Mouse (Mus musculus) left cerebral cortex, adult 11 months (tissue): Measurements from ENCODE around the gene Erich6.

Experiments
- DNase-seq: peaks from one replicate; pipeline ENCODE4 v3.0.0; 2022; ENCODE audit warnings: low spot score

Erich6 gene

GRCm38 (mm10) chr3:58636406-58637295 is at the start of gene Erich6:
TSS of gene Erich6 (minus strand) at chr3:58637207.
- DNase-seq, result peak; percentile 6

DNA sequence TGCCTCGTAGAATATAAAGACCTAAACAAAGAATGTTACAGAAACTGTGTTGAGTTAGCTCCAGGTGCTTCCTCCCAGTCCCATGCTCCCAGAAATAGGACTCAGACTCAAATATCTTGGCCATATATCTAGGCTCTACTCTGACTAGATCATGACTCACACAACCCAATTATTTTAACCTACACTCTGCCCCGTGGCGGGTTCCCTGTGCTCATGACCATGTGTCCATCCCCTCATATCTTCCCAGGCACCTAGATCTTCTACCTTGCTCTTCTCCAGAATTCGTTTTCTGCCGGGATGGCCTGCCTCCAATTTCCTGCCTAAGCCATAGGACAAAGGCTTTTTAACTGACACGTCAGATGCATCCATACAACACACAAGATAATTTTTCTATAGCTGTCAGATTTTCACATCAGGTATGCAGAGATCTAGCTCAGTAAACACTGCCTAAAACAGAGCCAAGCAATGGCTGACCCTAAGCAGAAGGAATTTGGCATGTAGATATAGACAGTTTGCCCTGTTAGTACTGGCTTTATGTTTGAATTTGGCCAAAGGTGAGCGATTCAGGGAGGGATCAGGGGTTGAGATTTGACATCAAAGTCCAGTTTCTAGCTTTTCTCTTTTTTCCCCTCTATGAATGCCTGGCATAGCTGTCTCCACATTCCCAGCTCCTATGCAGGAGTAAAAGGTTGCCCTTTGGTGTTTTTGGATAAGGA is 49.4 kb upstream of the Erich6 start:
- DNase-seq, result no peak

- DNase-seq, result no peak
Observed at GRCm38 (mm10) chr3:58685396-58685795, 48.4 kb upstream of the Erich6 start.

DNA sequence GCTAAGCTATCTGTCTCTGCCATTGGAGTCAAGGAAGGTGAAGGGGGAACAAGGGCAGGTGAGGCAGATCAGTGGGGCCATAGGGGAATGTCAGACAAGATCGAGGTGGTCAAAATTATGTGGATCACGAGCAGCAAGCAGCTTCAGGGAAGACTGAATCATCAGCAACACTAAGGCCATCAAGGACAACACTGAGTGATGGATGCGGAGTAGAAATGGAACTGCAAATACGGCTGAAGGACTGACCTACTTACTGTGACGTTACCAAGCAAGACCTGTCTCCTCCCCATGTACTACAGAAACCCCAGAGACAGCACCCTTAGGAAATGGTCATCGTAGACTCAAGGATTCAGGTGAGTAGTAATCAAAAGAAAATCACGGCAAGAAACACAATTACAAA is 46.3 kb upstream of the Erich6 start:
- no peak for DNase-seq

DNA sequence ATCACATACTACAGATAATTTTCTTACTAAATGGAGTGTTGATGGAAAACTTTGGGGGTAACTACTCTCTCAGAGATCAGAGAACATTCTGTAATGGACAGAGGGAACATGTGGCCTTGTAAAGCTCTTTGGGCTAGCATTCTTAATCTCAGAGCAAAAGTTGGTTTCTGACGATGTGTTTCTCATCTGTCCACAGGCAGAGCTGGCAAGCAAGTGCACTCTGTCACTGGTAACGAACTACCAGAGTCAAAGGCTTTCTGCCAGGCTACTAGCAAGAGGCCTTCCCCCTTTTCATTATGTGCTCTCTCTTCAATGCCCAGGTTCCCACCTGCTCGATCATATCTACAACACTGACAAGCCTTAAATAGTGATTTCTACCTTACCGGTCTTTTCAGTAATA is 45.3 kb upstream of the Erich6 start:
- no peak for DNase-seq

GRCm38 (mm10) chr3:58681831-58682230 is 44.8 kb upstream of the Erich6 start:
- no peak for DNase-seq

GRCm38 (mm10) chr3:58680943-58681637 is 44.1 kb upstream of the Erich6 start:
- DNase-seq, result no peak

DNA sequence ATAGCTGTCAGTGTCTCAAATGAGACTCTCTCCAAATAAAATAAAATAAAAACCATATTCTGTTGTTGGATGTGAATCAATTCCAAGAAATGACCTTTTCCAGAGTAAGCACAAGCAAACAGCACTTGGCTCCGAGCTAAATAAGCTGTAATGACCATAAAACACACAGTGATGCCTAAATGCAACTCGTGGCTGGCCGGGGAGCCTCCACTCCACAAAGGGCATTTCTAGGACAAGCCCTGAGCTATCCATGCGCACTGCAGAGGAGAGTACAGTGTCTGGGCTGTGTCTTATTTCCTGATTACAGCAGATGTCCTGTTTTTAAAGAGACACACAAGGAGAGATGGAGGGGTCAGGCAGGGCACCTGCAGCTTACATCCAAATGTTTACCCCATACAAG is 43.0 kb upstream of the Erich6 start:
- DNase-seq, result no peak

GRCm38 (mm10) chr3:58678905-58679304 is 41.9 kb upstream of the Erich6 start:
- DNase-seq, result no peak

GRCm38 (mm10) chr3:58678384-58678783 is 41.4 kb upstream of the Erich6 start:
- DNase-seq, result no peak

- no peak for DNase-seq
Observed at GRCm38 (mm10) chr3:58677615-58678014, 40.6 kb upstream of the Erich6 start.

DNA sequence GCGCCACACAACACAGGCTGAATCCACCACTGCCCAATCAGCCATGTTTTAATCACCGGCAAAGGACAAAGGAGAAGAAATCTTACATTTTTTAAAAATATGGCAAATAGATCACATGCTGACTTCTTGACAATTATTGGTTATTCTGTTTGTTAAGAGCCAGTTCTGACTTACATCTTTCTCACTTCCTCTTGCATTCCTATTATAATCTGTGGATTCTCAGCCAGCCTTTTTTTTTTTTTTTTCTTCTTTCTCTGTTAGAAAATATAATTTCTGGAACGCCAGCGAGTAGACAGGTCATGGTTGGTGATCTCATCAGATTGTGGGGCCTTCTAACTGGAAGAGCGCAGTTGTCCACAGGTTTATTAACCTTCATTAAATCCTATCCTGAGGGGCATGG is 36.3 kb upstream of the Erich6 start:
- no peak for DNase-seq

DNA sequence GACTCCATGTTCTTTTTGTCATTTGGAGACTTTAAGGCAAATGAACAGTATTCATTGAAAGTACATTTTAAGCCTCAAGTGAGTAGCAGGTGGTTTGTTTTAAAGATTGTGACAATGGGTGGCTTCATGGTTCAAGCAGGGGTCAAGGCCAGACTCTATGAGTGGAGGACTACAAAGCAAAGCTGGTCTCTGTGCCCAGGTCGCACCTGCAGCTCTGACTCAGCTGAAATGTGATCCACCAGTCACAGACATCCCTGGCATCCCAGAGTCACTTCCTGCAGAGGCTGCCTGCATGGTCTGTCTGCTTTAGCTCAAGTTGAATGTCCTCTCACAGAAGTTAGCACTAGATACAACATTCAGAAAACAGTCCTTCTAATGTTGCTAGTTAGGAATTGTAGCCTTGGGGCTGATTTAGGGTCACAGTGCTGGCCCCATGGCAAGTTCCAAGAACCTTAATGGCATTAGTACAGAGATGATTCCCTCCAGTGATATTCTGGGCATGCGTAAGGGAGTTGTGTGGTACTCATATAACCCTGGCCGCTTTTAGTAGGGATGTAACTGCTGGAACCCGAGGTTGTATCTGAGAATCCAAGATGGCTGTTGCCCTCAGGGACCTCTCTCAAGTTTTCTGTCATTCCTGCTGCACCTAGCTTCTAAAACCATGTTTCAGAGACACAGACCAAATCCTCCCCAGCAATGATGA is 35.6 kb upstream of the Erich6 start:
- no peak for DNase-seq

DNA sequence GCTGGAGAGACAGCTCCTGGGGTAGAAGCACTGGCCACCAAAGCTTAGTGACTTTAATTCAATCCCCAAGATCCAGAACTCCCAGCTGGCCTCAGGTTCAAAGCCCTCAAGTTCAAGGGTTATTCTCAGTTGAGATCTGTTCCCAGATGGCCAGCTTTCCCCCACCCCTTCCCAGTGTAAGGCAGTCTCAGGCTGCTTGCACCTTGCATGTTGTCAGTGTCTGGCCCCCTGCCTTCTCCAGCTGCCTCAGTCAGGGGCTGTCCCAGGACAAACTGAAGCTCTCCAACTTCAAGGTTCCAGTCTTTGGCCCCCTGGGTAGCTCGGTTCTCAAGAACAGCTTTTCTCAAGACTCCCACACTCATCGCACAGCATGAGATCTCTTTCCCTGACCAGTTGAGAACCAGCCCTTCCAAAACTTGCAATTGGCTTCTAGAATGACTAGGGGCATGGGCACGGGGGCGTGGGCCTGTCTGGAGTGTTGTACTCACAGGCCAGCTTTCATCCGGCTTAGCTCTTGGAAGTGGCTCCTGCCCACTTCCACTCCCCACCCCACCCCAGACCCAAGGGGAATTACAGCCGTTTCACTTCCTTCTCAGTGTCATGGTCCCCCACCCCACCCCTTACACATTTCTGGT is 34.7 kb upstream of the Erich6 start:
- DNase-seq, result no peak

GRCm38 (mm10) chr3:58663970-58664369 is 27.0 kb upstream of the Erich6 start:
- no peak for DNase-seq

- no peak for DNase-seq
Observed at GRCm38 (mm10) chr3:58660636-58661035, 23.6 kb upstream of the Erich6 start.

DNA sequence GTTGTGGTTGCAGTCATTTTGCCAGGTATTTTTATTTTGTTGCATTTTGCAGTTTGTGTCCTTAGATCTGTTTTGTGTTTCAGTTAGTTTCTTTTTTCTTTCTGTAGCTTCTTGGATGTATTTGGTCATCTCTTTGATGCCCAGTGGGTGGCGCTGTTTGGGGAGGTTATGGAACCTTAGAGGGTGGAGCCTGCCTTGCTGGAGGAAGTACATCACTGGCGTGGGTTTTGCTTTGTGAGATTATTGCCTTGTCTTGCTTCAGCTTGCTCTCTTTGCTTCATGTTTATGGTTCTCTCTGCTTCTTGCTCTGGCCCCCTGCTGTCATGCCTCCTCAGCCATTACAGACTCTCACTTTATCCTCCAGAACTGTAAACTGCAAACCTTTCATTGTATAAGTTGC is 20.3 kb upstream of the Erich6 start:
- DNase-seq, result no peak

DNA sequence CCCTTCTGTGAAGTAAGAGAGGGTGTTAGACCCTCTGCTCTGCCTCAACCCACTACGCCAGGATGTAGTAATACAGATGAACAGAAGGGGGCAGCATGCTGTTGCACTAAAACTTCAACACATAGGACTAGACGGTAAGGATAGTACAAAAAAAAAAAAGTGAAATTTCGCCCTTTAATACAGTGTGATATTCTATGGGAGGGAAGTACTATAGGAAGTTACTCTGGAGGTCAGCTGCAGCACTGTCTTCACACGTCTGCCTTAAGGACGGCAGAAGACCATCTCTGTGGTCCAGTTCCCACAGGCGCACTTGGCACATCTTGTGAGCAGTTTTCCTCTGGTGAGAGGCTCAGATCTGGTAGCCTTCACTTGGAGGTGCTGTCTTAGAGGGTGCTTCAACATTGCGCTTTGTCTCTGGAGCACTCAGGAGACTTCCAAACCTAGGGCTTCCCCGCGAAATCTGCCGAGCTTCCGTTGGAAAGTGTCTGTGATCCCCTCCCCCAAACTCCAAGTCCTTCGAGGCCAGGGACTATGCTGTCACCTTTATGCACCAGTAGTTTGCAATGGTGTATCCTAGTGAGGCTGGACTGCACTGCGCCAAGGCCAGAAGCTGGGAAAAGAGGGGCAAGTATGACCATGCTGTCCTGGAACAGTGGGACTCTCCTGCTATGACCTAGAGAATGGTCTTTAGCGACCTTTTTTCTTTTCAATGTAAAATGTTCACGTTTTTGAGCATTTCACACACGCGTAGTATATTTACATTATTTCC is 18.5 kb upstream of the Erich6 start:
- no peak for DNase-seq

- DNase-seq, result no peak
Observed at GRCm38 (mm10) chr3:58653907-58654306, 16.9 kb upstream of the Erich6 start.

GRCm38 (mm10) chr3:58650328-58650727 is 13.3 kb upstream of the Erich6 start:
- DNase-seq, result no peak

GRCm38 (mm10) chr3:58647179-58647578 is 10.2 kb upstream of the Erich6 start:
- no peak for DNase-seq
